Mouse (Mus musculus): ENCODE measurements at regions not wholly inside any gene's neighbourhood (a gene's known extent, or its start where the extent isn't known, plus 50 kb on each side); places are given as distances from the start of the nearest gene placed in this dataset.

DNA sequence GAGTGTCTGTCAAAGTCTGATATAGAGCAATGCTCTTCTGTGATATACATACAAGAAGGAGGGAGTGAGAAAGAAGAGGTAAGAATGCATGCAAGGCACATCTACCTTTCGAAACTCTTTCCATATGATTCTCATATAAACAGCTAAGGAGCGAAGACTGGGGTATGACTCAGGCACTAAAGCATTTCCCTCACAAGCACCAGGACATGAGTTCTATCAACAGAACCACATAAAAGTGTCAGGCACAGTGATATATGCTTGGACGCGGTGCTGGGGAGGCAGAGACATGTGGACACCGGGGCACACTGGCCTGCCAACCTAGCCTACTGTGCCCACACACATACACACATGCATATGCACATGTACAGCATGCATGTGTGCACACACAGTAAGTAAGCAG is 391.3 kb downstream of the Mtx2 start:
- ATAC-seq (replicated peaks; ENCODE audit: low FRiP score) (no peak), DNase-seq (ENCODE audit: low spot score) (no peak)
- Histone ChIP-seq H3K27me3 (replicated peaks; ENCODE audit: control insufficient read depth, insufficient read depth, low read length) (no peaks in the 10 kb centered on the region), H3K9me3 (ENCODE audit: control insufficient read depth, low read length) (no peaks in the 10 kb centered on the region), H3K4me1 (replicated peaks; ENCODE audit: control insufficient read depth, insufficient read depth, low read length) (no peaks in the 10 kb centered on the region), H3K4me3 (ENCODE audit: low read depth, low read length) (no peak overlapping the region), H3K27ac (ENCODE audit: low read depth, low read length) (no peak overlapping the region), H3K4me2 (no peak overlapping the region), H3K36me3 (ENCODE audit: control insufficient read depth, insufficient read depth, low read length) (no peaks in the 10 kb centered on the region), H3K9ac (ENCODE audit: low read depth, low read length) (no peak overlapping the region)
- 82% methylated on average over 5 of the region's 5 CpGs for WGBS

DNA sequence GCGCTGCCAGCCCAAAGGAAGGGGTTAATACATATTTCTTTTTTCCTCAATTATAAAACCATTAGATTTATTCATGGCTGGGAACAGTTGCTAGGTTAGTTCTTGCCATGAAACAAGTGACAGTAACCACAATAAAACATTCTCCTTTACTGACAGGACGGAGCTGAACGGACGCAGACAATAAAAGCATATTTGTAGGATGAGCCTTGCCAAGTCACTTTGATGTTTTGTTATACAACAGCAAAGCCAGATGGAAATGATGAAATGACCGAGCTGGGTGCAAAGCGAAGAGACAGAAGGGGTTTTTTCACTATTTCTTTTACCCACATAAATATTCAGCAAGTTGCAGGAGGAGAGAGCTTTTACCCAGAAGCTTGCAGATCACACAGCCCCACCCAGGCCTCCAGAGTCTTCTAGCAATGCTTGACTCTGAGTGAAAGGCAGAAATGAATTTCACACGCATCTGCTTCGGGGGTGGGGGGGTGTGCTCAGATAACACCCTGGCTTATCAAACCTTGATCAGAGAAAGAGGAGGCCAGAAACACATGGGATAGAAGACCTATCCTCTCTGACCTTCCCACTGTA is 395.3 kb downstream of the Mtx2 start:
- no peak for ATAC-seq (replicated peaks; ENCODE audit: low FRiP score)
- no peak for DNase-seq (ENCODE audit: low spot score)
- WGBS, result 74% methylated on average over 8 of the region's 8 CpGs

DNA sequence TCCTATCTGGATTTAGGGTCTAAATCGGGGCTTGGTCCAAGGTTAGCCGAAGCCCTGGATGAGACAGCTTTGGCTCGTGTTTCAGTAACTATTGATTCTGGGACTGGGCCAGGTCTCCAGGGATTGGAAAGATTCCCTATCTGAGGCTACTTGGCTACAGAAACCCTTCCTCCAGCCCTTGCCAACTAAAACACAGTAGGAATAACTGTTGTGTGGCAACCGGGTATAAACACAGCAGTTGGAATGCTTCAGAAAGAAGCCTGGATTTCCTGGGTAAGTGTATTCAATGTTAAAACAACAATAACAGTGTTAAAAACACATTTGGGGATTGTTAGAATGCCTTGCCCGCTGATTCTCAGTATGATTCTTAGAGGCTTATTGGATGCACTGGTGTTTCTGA is 398.8 kb downstream of the Mtx2 start:
- DNase-seq (ENCODE audit: low spot score), result no peak
- no peak for ATAC-seq (replicated peaks; ENCODE audit: low FRiP score)
- no peak overlapping the region for H3K4me2 ChIP-seq
- no peak overlapping the region for H3K9ac ChIP-seq (ENCODE audit: low read depth, low read length)
- H3K36me3 ChIP-seq (ENCODE audit: control insufficient read depth, insufficient read depth, low read length), result no peaks in the 10 kb centered on the region
- WGBS, result 74% methylated on average over 5 of the region's 5 CpGs
- no peak overlapping the region for H3K4me3 ChIP-seq (ENCODE audit: low read depth, low read length)
- no peaks in the 10 kb centered on the region for H3K27me3 ChIP-seq (replicated peaks; ENCODE audit: control insufficient read depth, insufficient read depth, low read length)
- no peak overlapping the region for H3K27ac ChIP-seq (ENCODE audit: low read depth, low read length)
- H3K4me1 ChIP-seq (replicated peaks; ENCODE audit: control insufficient read depth, insufficient read depth, low read length), result no peaks in the 10 kb centered on the region
- H3K9me3 ChIP-seq (ENCODE audit: control insufficient read depth, low read length), result no peaks in the 10 kb centered on the region

More for the DNA sequence above, 395.3 kb downstream of the Mtx2 start:
- Histone ChIP-seq H3K27ac (ENCODE audit: low read depth, low read length) (no peak overlapping the region), H3K36me3 (ENCODE audit: control insufficient read depth, insufficient read depth, low read length) (no peaks in the 10 kb centered on the region), H3K4me3 (ENCODE audit: low read depth, low read length) (no peak overlapping the region), H3K27me3 (replicated peaks; ENCODE audit: control insufficient read depth, insufficient read depth, low read length) (no peaks in the 10 kb centered on the region), H3K9ac (ENCODE audit: low read depth, low read length) (no peak overlapping the region), H3K9me3 (ENCODE audit: control insufficient read depth, low read length) (no peaks in the 10 kb centered on the region), H3K4me1 (replicated peaks; ENCODE audit: control insufficient read depth, insufficient read depth, low read length) (no peaks in the 10 kb centered on the region), H3K4me2 (no peak overlapping the region)

DNA sequence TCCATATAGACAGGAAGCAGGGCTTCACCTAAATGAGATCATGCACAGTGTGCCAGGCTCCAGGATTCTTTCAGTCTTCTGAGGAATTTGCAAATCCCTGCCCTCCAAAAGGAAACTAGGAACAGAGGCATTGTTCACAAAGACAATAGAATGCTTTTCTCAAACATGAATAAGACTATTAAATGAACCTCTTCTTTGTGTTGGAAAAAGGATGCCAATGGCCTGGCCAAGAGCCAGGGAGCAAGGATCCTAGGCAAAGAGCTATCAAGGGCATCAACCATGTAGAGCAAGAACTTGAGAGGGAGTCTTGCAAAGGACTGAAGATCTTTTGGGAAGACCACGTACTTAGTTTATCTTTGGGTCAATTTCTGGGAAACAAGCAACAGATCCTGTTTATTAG is 415.4 kb downstream of the Mtx2 start:
- 77% methylated on average over 1 of the region's 1 CpGs for whole genome bisulfite sequencing

DNA sequence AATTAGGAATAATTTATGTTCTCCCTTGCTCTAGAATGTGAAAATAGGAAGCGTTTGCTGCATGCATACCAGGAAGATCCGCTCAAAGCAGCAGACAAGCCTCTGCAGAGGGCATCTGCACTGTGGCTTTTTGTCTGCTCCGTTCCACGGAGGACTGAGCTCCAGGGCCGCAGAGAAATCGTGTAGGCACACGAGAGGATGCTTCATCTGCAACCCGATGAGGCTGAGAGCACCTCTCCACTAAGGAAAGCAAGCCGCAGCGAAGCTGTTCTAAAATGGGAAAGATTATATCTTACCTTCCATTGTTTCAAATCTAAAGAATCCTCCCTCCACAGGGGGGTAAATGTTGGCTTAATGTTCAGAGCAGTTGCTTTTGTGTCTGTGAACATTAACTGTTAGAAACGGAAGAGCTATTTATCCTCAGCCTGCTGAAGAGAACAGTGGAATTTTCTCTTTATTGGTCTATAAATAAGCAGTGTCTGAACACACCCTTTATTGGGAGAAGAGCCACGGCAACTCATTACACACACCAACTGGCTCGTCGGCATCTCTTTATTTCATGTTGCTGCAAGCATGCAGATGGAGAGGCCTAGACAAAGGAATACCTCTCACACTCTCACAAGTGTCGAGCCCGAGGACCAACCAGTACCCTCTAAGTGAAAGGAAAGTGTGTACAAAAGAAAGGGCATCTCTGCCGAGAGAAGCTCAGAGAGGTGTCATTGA is 414.6 kb upstream of the Hnrnpa3 start:
- H3K27me3 ChIP-seq (replicated peaks; ENCODE audit: control insufficient read depth, insufficient read depth, low read length), result no peaks in the 10 kb centered on the region
- H3K9ac ChIP-seq (ENCODE audit: low read depth, low read length), result no peak overlapping the region
- H3K36me3 ChIP-seq (ENCODE audit: control insufficient read depth, insufficient read depth, low read length), result no peaks in the 10 kb centered on the region
- H3K27ac ChIP-seq (ENCODE audit: low read depth, low read length), result no peak overlapping the region
- 77% methylated on average over 17 of the region's 17 CpGs for WGBS
- DNase-seq (ENCODE audit: low spot score) (no peak), ATAC-seq (replicated peaks; ENCODE audit: low FRiP score) (no peak)
- H3K4me2 ChIP-seq, result no peak overlapping the region
- no peaks in the 10 kb centered on the region for H3K9me3 ChIP-seq (ENCODE audit: control insufficient read depth, low read length)
- no peak overlapping the region for H3K4me3 ChIP-seq (ENCODE audit: low read depth, low read length)
- no peaks in the 10 kb centered on the region for H3K4me1 ChIP-seq (replicated peaks; ENCODE audit: control insufficient read depth, insufficient read depth, low read length)

More for the DNA sequence above, 415.4 kb downstream of the Mtx2 start:
- Histone ChIP-seq H3K4me1 (replicated peaks; ENCODE audit: control insufficient read depth, insufficient read depth, low read length) (no peaks in the 10 kb centered on the region), H3K36me3 (ENCODE audit: control insufficient read depth, insufficient read depth, low read length) (no peaks in the 10 kb centered on the region), H3K4me2 (no peak overlapping the region), H3K9me3 (ENCODE audit: control insufficient read depth, low read length) (no peaks in the 10 kb centered on the region), H3K9ac (ENCODE audit: low read depth, low read length) (no peak overlapping the region), H3K4me3 (ENCODE audit: low read depth, low read length) (no peak overlapping the region), H3K27me3 (replicated peaks; ENCODE audit: control insufficient read depth, insufficient read depth, low read length) (no peaks in the 10 kb centered on the region), H3K27ac (ENCODE audit: low read depth, low read length) (no peak overlapping the region)
- ATAC-seq (replicated peaks; ENCODE audit: low FRiP score), result no peak
- DNase-seq (ENCODE audit: low spot score), result no peak

DNA sequence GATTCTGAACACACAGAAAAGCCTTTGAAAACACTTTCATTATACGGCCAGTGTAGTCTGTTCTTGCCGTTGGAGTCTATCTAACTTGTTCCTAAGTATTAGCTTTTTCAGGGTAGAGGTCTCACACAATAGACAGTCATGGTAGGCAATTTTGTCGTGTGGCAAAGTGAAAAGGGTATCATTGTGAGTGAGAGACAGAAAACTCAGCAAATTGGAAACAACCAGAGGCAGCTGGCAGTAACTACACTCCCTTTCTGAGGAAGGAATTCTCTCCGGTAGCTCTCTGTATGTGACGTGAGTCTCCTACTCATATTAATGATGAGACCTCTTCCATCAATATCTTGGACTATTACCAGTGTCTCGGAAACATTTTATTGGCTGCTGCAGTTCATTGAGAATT is 413.8 kb upstream of the Hnrnpa3 start:
- no peak overlapping the region for H3K27ac ChIP-seq (ENCODE audit: low read depth, low read length)
- H3K4me1 ChIP-seq (replicated peaks; ENCODE audit: control insufficient read depth, insufficient read depth, low read length), result no peaks in the 10 kb centered on the region

DNA sequence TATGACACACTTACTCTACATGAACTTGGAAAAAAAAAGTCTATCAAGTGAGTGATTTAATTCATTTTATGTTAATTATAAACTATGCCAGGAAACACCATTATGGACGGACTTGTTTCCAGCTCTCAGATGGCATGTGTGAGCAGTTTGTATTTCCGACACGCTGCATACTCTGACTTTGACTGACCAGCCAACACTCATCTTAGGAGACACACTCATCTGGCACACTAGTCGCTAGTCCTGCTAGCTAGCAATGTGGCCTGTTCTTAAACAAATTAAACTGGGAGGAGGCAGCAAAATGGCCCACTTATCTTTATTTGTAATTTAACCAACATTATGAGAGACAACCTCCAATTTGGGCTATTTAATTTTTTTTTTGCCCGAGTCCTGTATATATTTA is 413.4 kb upstream of the Hnrnpa3 start:
- no peaks in the 10 kb centered on the region for H3K36me3 ChIP-seq (ENCODE audit: control insufficient read depth, insufficient read depth, low read length)
- H3K9ac ChIP-seq (ENCODE audit: low read depth, low read length), result no peak overlapping the region
- no peak for DNase-seq (ENCODE audit: low spot score)
- no peaks in the 10 kb centered on the region for H3K27me3 ChIP-seq (replicated peaks; ENCODE audit: control insufficient read depth, insufficient read depth, low read length)
- H3K27ac ChIP-seq (ENCODE audit: low read depth, low read length), result no peak overlapping the region
- H3K4me1 ChIP-seq (replicated peaks; ENCODE audit: control insufficient read depth, insufficient read depth, low read length), result no peaks in the 10 kb centered on the region
- ATAC-seq (replicated peaks; ENCODE audit: low FRiP score), result no peak
- 79% methylated on average over 5 of the region's 5 CpGs for WGBS
- H3K4me2 ChIP-seq, result no peak overlapping the region
- no peak overlapping the region for H3K4me3 ChIP-seq (ENCODE audit: low read depth, low read length)
- H3K9me3 ChIP-seq (ENCODE audit: control insufficient read depth, low read length), result no peaks in the 10 kb centered on the region

More for the DNA sequence above, 413.8 kb upstream of the Hnrnpa3 start:
- Histone ChIP-seq H3K9ac (ENCODE audit: low read depth, low read length) (no peak overlapping the region), H3K36me3 (ENCODE audit: control insufficient read depth, insufficient read depth, low read length) (no peaks in the 10 kb centered on the region), H3K27me3 (replicated peaks; ENCODE audit: control insufficient read depth, insufficient read depth, low read length) (no peaks in the 10 kb centered on the region), H3K9me3 (ENCODE audit: control insufficient read depth, low read length) (no peaks in the 10 kb centered on the region), H3K4me3 (ENCODE audit: low read depth, low read length) (no peak overlapping the region), H3K4me2 (no peak overlapping the region)
- DNase-seq (ENCODE audit: low spot score), result no peak
- no peak for ATAC-seq (replicated peaks; ENCODE audit: low FRiP score)
- 88% methylated on average over 6 of the region's 6 CpGs for WGBS

DNA sequence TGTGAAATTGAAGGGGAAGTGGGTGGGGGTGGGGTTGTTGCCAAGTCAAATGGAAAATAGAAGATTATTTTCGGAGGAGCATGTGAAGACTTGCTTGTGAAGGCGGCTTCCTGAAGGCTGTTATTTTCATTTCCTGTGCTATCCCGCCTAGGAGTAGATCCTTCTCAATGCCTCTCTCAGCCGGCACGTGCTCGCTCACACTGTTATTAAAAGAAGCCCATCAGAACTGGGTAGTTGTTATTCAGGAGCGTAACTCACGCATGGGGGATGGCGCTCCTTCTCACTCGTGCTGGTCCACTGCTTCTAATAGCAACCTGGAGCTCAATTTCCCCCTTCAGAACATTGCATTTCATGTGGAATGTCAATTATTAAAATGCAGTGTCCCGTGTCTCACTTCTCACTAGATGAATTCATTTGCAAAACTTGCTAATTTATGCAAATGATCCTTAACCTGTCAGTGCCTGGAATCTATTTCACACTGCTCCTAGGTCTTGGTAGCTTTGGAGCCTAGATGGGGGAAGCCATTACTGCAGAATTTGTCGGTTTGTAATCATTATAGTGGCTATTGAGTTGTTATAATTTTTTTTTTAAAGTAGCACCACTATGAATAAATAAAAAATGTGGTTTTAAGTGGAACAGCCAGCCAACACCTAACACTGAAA is 412.8 kb upstream of the Hnrnpa3 start:
- no peak overlapping the region for H3K4me3 ChIP-seq (ENCODE audit: low read depth, low read length)
- H3K27me3 ChIP-seq (replicated peaks; ENCODE audit: control insufficient read depth, insufficient read depth, low read length), result no peaks in the 10 kb centered on the region
- no peaks in the 10 kb centered on the region for H3K9me3 ChIP-seq (ENCODE audit: control insufficient read depth, low read length)
- DNase-seq (ENCODE audit: low spot score) (no peak), ATAC-seq (replicated peaks; ENCODE audit: low FRiP score) (no peak)
- no peaks in the 10 kb centered on the region for H3K36me3 ChIP-seq (ENCODE audit: control insufficient read depth, insufficient read depth, low read length)
- no peak overlapping the region for H3K27ac ChIP-seq (ENCODE audit: low read depth, low read length)
- no peak overlapping the region for H3K9ac ChIP-seq (ENCODE audit: low read depth, low read length)
- 32% methylated on average over 12 of the region's 12 CpGs for WGBS
- no peaks in the 10 kb centered on the region for H3K4me1 ChIP-seq (replicated peaks; ENCODE audit: control insufficient read depth, insufficient read depth, low read length)
- H3K4me2 ChIP-seq, result 0 out of 2 replicates have a peak overlapping the region, but pooled peaks have one; percentile 38

DNA sequence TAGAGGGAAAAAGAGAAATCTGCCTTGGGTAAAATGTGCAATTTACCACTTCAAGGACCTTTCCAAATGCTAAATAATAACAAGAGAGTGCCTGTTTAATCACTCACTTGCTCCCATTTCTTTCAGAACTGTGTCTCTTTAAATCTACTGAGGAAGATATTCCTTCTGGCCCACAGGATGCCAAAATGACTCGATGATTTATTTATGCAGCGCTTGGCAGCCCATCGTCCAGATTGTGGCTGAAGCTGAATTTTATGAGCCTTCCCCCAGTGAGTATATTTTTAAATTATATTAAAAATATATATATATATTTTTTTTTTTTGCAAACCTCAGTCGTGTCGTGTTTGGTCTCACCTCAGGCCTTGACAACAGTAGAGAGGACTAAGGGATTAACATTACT is 410.8 kb upstream of the Hnrnpa3 start:
- H3K27ac ChIP-seq (ENCODE audit: low read depth, low read length), result no peak overlapping the region
- no peaks in the 10 kb centered on the region for H3K36me3 ChIP-seq (ENCODE audit: control insufficient read depth, insufficient read depth, low read length)
- DNase-seq (ENCODE audit: low spot score) (no peak), ATAC-seq (replicated peaks; ENCODE audit: low FRiP score) (no peak)
- H3K27me3 ChIP-seq (replicated peaks; ENCODE audit: control insufficient read depth, insufficient read depth, low read length), result no peaks in the 10 kb centered on the region
- H3K4me2 ChIP-seq, result no peak overlapping the region
- no peak overlapping the region for H3K4me3 ChIP-seq (ENCODE audit: low read depth, low read length)
- 57% methylated on average over 5 of the region's 5 CpGs for WGBS
- no peaks in the 10 kb centered on the region for H3K9me3 ChIP-seq (ENCODE audit: control insufficient read depth, low read length)
- H3K9ac ChIP-seq (ENCODE audit: low read depth, low read length), result no peak overlapping the region
- no peaks in the 10 kb centered on the region for H3K4me1 ChIP-seq (replicated peaks; ENCODE audit: control insufficient read depth, insufficient read depth, low read length)
